In genomic region chr5:120711416-120711815, GRCm38 (mm10) we compare ENCODE assay signal across 10 mouse cellular contexts. TPM values are rescaled to one million over a fixed set of nuclear protein-coding genes. Genes with fewer than 3 reads are reported as not detected.
DNase-seq lines count a peak whose midpoint lies in the region; ATAC-seq and TF ChIP-seq lines count a peak whose summit lies in the region.
"Had no signal": no experiment of that assay in that cellular context is flagged by ENCODE, and none has a peak within 500 bp of the region (broad histone marks: within the 10 kb centered on the region; RNA-seq: fewer than 3 reads in every experiment).

No protein-coding gene starts in this region.

- no peak overlapping the region for H3K27ac ChIP-seq in kidney, adult 2 months (ENCODE audit: insufficient read depth, low read depth, low read length)
- peak overlapping the region; percentile 92 for H3K27ac ChIP-seq in hindbrain, postnatal 0 days
- H3K27ac ChIP-seq in limb, embryonic 11.5 days (replicated peaks; ENCODE audit: low read depth, low read length), result no peak overlapping the region
- peak overlapping the region; percentile 92 for H3K27ac ChIP-seq in midbrain, embryonic 16.5 days (ENCODE audit: low read length)
- H3K27ac ChIP-seq in stomach, embryonic 16.5 days (ENCODE audit: low read length), result no peak overlapping the region

- no peaks in the 10 kb centered on the region for H3K4me1 ChIP-seq in kidney, adult 2 months (ENCODE audit: control insufficient read depth, insufficient read depth, low read length)
- peaks cover 18% of the 10 kb centered on the region for H3K4me1 ChIP-seq in hindbrain, postnatal 0 days (ENCODE audit: insufficient read depth, low read length)
- H3K4me1 ChIP-seq in limb, embryonic 11.5 days (ENCODE audit: control insufficient read depth, insufficient read depth, low read length), result peaks cover 14% of the 10 kb centered on the region
- H3K4me1 ChIP-seq in midbrain, embryonic 16.5 days (ENCODE audit: control insufficient read depth, insufficient read depth, low read length), result peaks cover 43% of the 10 kb centered on the region
- H3K4me1 ChIP-seq in stomach, embryonic 16.5 days (ENCODE audit: control insufficient read depth, insufficient read depth, low read length), result peaks cover 17% of the 10 kb centered on the region

- TF ChIP-seq CTCF in kidney, adult 2 months (conservative IDR thresholded peaks at IDR 0.05; ENCODE audit: insufficient read depth, insufficient read length, low read depth, low read length), result no peak
- TF ChIP-seq CTCF in hindbrain, postnatal 0 days (IDR thresholded peaks at IDR 0.05; ENCODE audit: low read depth), result no peak

- peak overlapping the region; percentile 89 for H3K4me2 ChIP-seq in hindbrain, postnatal 0 days (ENCODE audit: low read depth, low read length)
- H3K4me2 ChIP-seq in limb, embryonic 11.5 days (ENCODE audit: low read depth, severe bottlenecking), result peak overlapping the region; percentile 55
- H3K4me2 ChIP-seq in midbrain, embryonic 16.5 days (ENCODE audit: low read length), result peak overlapping the region; percentile 95
- H3K4me2 ChIP-seq in stomach, embryonic 16.5 days (ENCODE audit: low read depth, low read length), result peak overlapping the region; percentile 78

- DNase-seq in kidney, adult 2 months, result peak; percentile 10
- no peak for DNase-seq in kidney, adult 9 months
- DNase-seq in cerebellum, adult 18-20 months, result peak; percentile 83 to 85
- peak; percentile 60 to 77 for DNase-seq in frontal cortex, postnatal 25 days (ENCODE audit: low spot score in 2 of 2)
- peak; percentile 84 for DNase-seq in hindbrain, postnatal 0 days (ENCODE audit: low spot score)
- DNase-seq in limb, embryonic 11.5 days (ENCODE audit: low spot score), result peak; percentile 43

- H3K4me3 ChIP-seq in kidney, adult 2 months (ENCODE audit: insufficient read depth, low read depth, low read length), result peak overlapping the region; percentile 20; the same call in 1 of the 2 replicates
- peak overlapping the region; percentile 81 for H3K4me3 ChIP-seq in hindbrain, postnatal 0 days (ENCODE audit: low read length)
- peak overlapping the region; percentile 49 for H3K4me3 ChIP-seq in limb, embryonic 11.5 days (ENCODE audit: low read depth, low read length)
- peak overlapping the region; percentile 91 for H3K4me3 ChIP-seq in midbrain, embryonic 16.5 days (ENCODE audit: low read depth, low read length)
- peak overlapping the region; percentile 57 for H3K4me3 ChIP-seq in stomach, embryonic 16.5 days (replicated peaks; ENCODE audit: low read length)

- no peaks in the 10 kb centered on the region for H3K9me3 ChIP-seq in hindbrain, postnatal 0 days (ENCODE audit: low read length)
- H3K9me3 ChIP-seq in limb, embryonic 11.5 days (ENCODE audit: control insufficient read depth, low read length), result no peaks in the 10 kb centered on the region
- no peaks in the 10 kb centered on the region for H3K9me3 ChIP-seq in midbrain, embryonic 16.5 days (replicated peaks; ENCODE audit: control insufficient read depth, low read length, poor library complexity, severe bottlenecking)
- H3K9me3 ChIP-seq in stomach, embryonic 16.5 days (replicated peaks; ENCODE audit: control insufficient read depth, low read length), result no peaks in the 10 kb centered on the region

- no peaks in the 10 kb centered on the region for H3K36me3 ChIP-seq in kidney, adult 2 months (ENCODE audit: control insufficient read depth, insufficient read depth, low read length)
- H3K36me3 ChIP-seq in hindbrain, postnatal 0 days (ENCODE audit: insufficient read depth, low read length), result no peaks in the 10 kb centered on the region
- no peaks in the 10 kb centered on the region for H3K36me3 ChIP-seq in limb, embryonic 11.5 days (ENCODE audit: control insufficient read depth, insufficient read depth, low read length)
- H3K36me3 ChIP-seq in midbrain, embryonic 16.5 days (ENCODE audit: control insufficient read depth, insufficient read depth, low read length), result no peaks in the 10 kb centered on the region
- no peaks in the 10 kb centered on the region for H3K36me3 ChIP-seq in stomach, embryonic 16.5 days (ENCODE audit: control insufficient read depth, insufficient read depth, low read length)

- ATAC-seq in hindbrain, postnatal 0 days, result peak; percentile 59
- no peak for ATAC-seq in limb, embryonic 11.5 days (ENCODE audit: insufficient number of reproducible peaks, low FRiP score, low TSS enrichment, low read depth)
- ATAC-seq in midbrain, embryonic 16.5 days, result peak; percentile 52
- ATAC-seq in stomach, embryonic 16.5 days (ENCODE audit: insufficient read depth, low FRiP score), result no peak

- no peak for TF ChIP-seq POLR2A in kidney, adult 2 months (IDR thresholded peaks at IDR 0.05; ENCODE audit: low read depth, low read length)

- H3K9ac ChIP-seq in hindbrain, postnatal 0 days (replicated peaks; ENCODE audit: low read length), result peak overlapping the region; percentile 96
- peak overlapping the region; percentile 49; the same call in 1 of the 2 replicates for H3K9ac ChIP-seq in limb, embryonic 11.5 days (ENCODE audit: low read length)
- H3K9ac ChIP-seq in midbrain, embryonic 16.5 days (ENCODE audit: low read depth, low read length), result peak overlapping the region; percentile 99
- H3K9ac ChIP-seq in stomach, embryonic 16.5 days (ENCODE audit: low read length), result peak overlapping the region; percentile 74

- 3% methylated on average over 42 of the region's 43 CpGs for WGBS in kidney, adult 2 months
- WGBS in hindbrain, postnatal 0 days, result under 1% methylated on average over 24 of the region's 43 CpGs
- WGBS in limb, embryonic 11.5 days, result 2% methylated on average over 32 of the region's 43 CpGs
- 0% methylated on average over 29 of the region's 43 CpGs for WGBS in midbrain, embryonic 16.5 days
- WGBS in stomach, embryonic 16.5 days, result under 1% methylated on average over 37 of the region's 43 CpGs

- peaks cover 2% of the 10 kb centered on the region for H3K27me3 ChIP-seq in kidney, adult 2 months (replicated peaks; ENCODE audit: control insufficient read depth, insufficient read depth, low read length)
- H3K27me3 ChIP-seq in hindbrain, postnatal 0 days (ENCODE audit: insufficient read depth, low read length), result no peaks in the 10 kb centered on the region
- H3K27me3 ChIP-seq in limb, embryonic 11.5 days (ENCODE audit: control insufficient read depth, insufficient read depth, low read length), result peaks cover 58% of the 10 kb centered on the region
- no peaks in the 10 kb centered on the region for H3K27me3 ChIP-seq in midbrain, embryonic 16.5 days (ENCODE audit: control insufficient read depth, insufficient read depth, low read depth, low read length)
- H3K27me3 ChIP-seq in stomach, embryonic 16.5 days (ENCODE audit: control insufficient read depth, insufficient read depth, low read length), result peaks cover 43% of the 10 kb centered on the region

RNA-seq across cellular contexts. Expression of gene Dtx1, which starts 0.3 kb away (rescaled TPM):
- polyA plus RNA-seq in kidney, adult 2 months (2012; rRNA removed), result 1.5 and 4.4 TPM in 2 replicates
- total RNA-seq in hindbrain, postnatal 0 days (2014; rRNA removed), result 230 and 246 TPM in 2 replicates
- polyA plus RNA-seq in hindbrain, postnatal 0 days (2015; fragmentation: Nextera tagmentation; extraction: Ambion mirVana), result 51.4 and 52.9 TPM in 2 replicates
- polyA plus RNA-seq in limb, embryonic 11.5 days (2014; fragmentation: Nextera tagmentation; extraction: Ambion mirVana), result 3.0 and 3.5 TPM in 2 replicates
- polyA plus RNA-seq in midbrain, embryonic 16.5 days (2015; fragmentation: Nextera tagmentation; extraction: Ambion mirVana), result 49.6 and 50.2 TPM in 2 replicates
- polyA plus RNA-seq in stomach, embryonic 16.5 days (2015; fragmentation: Nextera tagmentation; extraction: Ambion mirVana), result 2.3 and 3.6 TPM in 2 replicates
- total RNA-seq: hematopoietic stem cell, adult 5-6 weeks had no signal
- polyA plus RNA-seq: C2C12 had no signal

RNA-seq across cellular contexts. Expression of gene Oas2, which starts 38.2 kb away (rescaled TPM):
- polyA plus RNA-seq in kidney, adult 2 months (2012; rRNA removed), result 3.5 and 5.5 TPM in 2 replicates
- 0.43 and 1.3 TPM in 2 replicates for total RNA-seq in hindbrain, postnatal 0 days (2014; rRNA removed)
- polyA plus RNA-seq in hindbrain, postnatal 0 days (2015; fragmentation: Nextera tagmentation; extraction: Ambion mirVana), result 0.24 and 0.45 TPM in 2 replicates
- polyA plus RNA-seq in limb, embryonic 11.5 days (2014; fragmentation: Nextera tagmentation; extraction: Ambion mirVana), result 0.12 TPM in 1 of 2 replicates, not detected in the other
- 0.14 and 0.26 TPM in 2 replicates for polyA plus RNA-seq in midbrain, embryonic 16.5 days (2015; fragmentation: Nextera tagmentation; extraction: Ambion mirVana)
- polyA plus RNA-seq in stomach, embryonic 16.5 days (2015; fragmentation: Nextera tagmentation; extraction: Ambion mirVana), result 0.32 and 0.62 TPM in 2 replicates
- polyA plus RNA-seq: C2C12 had no signal

Comparison
In these comparisons a context has a peak if more than half of its experiments do, and no peak if none do; other contexts are left out.
1. H3K27ac ChIP-seq: peak in hindbrain, postnatal 0 days (single experiment) and midbrain, embryonic 16.5 days (single experiment); none in kidney, adult 2 months (single experiment), limb, embryonic 11.5 days (single experiment) and stomach, embryonic 16.5 days (single experiment).
2. H3K4me3 ChIP-seq: peak in every context shown above with its lines; median percentile 91 in midbrain, embryonic 16.5 days; 81 in hindbrain, postnatal 0 days; 57 in stomach, embryonic 16.5 days; 49 in limb, embryonic 11.5 days; 20 in kidney, adult 2 months.
3. ATAC-seq: peak in hindbrain, postnatal 0 days (single experiment) and midbrain, embryonic 16.5 days (single experiment); none in limb, embryonic 11.5 days (single experiment) and stomach, embryonic 16.5 days (single experiment).
4. H3K9ac ChIP-seq: peak in every context shown above with its lines; median percentile 99 in midbrain, embryonic 16.5 days; 96 in hindbrain, postnatal 0 days; 74 in stomach, embryonic 16.5 days; 49 in limb, embryonic 11.5 days.
5. Peak in every context shown above with its lines, with median percentiles within 50 percentile points of each other: H3K4me2 ChIP-seq.